ENCODE assay signal across 20 mouse cellular contexts in the genomic region with DNA sequence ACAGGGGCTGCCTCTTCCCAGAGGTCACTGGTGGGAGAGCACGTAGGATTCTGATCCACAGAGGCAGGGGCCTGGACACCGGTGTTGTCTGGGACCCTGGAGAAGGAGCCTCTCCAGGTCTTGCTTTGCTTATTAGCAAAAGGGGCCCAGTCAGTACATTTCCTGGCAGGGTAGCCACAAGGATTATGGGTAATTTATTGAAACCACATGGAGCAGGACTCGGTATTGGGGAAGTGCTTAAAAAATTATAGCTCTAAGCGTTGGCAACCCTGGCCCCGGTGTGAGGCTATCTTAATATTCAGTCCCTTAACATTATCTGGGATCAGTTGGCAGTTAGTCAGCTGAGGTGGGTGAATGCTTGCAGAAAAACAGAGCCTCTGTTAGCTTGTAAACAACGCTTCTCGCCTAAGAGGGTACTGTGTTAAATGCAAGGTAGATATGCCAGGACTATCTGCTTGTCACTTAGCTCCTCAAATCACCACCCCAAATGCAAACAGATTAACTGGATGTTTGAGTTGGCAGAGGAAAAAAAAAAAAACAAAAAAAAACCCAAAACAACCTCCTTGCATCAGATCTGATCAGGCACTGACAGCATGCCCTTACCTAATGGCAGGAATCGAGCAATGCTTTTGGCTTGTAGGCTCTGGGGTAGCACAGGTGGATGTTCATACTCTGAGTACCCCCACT. TPM values are rescaled to one million over a fixed set of nuclear protein-coding genes. Genes with fewer than 3 reads are reported as not detected.
A peak's percentile ranks its signal among the peaks of the same experiment; 100 is the strongest.
DNase-seq lines count a peak whose midpoint lies in the region; ATAC-seq lines count a peak whose summit lies in the region.
"Had no signal": no experiment of that assay in that cellular context is flagged by ENCODE, and none has a peak within 500 bp of the region (broad histone marks: within the 10 kb centered on the region; RNA-seq: fewer than 3 reads in every experiment).

No protein-coding gene starts in this region.

- H3K4me3 ChIP-seq in hindbrain, embryonic 12.5 days, result no peak overlapping the region
- no peak overlapping the region for H3K4me3 ChIP-seq in hindbrain, embryonic 14.5 days (replicated peaks; ENCODE audit: low read length)
- H3K4me3 ChIP-seq in embryonic facial prominence, embryonic 11.5 days (ENCODE audit: low read depth, low read length), result no peak overlapping the region
- H3K4me3 ChIP-seq in limb, embryonic 12.5 days (replicated peaks), result no peak overlapping the region
- H3K4me3 ChIP-seq in midbrain, embryonic 14.5 days (replicated peaks; ENCODE audit: low read depth, low read length), result no peak overlapping the region
- no peak overlapping the region for H3K4me3 ChIP-seq in intestine, embryonic 15.5 days (replicated peaks)
- H3K4me3 ChIP-seq: embryonic facial prominence, embryonic 12.5 days; gastrocnemius, adult 2 months; heart, embryonic 13.5 days; layer of hippocampus, adult 2 months; neural tube, embryonic 12.5 days had no signal

- ATAC-seq in hindbrain, embryonic 12.5 days (ENCODE audit: low FRiP score), result no peak; the same call in 1 of the 2 replicates
- no peak for ATAC-seq in hindbrain, embryonic 14.5 days (ENCODE audit: low FRiP score)
- no peak for ATAC-seq in embryonic facial prominence, embryonic 11.5 days (replicated peaks; ENCODE audit: insufficient number of reproducible peaks, low FRiP score, low TSS enrichment, low read depth)
- peak; percentile 49 for ATAC-seq in limb, embryonic 12.5 days (ENCODE audit: insufficient number of reproducible peaks, insufficient read depth, low FRiP score, low TSS enrichment, low read depth)
- no peak for ATAC-seq in midbrain, embryonic 14.5 days (ENCODE audit: low FRiP score, low TSS enrichment)
- no peak for ATAC-seq in intestine, embryonic 15.5 days
- ATAC-seq: intestine, embryonic 16.5 days had no signal

- no peaks in the 10 kb centered on the region for H3K36me3 ChIP-seq in hindbrain, embryonic 12.5 days
- no peaks in the 10 kb centered on the region for H3K36me3 ChIP-seq in hindbrain, embryonic 14.5 days (replicated peaks; ENCODE audit: control insufficient read depth, insufficient read depth)
- no peaks in the 10 kb centered on the region for H3K36me3 ChIP-seq in embryonic facial prominence, embryonic 11.5 days (replicated peaks; ENCODE audit: control insufficient read depth, insufficient read depth, low read depth, low read length)
- no peaks in the 10 kb centered on the region for H3K36me3 ChIP-seq in limb, embryonic 12.5 days
- H3K36me3 ChIP-seq in midbrain, embryonic 14.5 days (ENCODE audit: control insufficient read depth, insufficient read depth, low read length), result no peaks in the 10 kb centered on the region
- no peaks in the 10 kb centered on the region for H3K36me3 ChIP-seq in intestine, embryonic 15.5 days
- H3K36me3 ChIP-seq: embryonic facial prominence, embryonic 12.5 days; heart, embryonic 13.5 days; neural tube, embryonic 12.5 days had no signal

- no peaks in the 10 kb centered on the region for H3K27me3 ChIP-seq in hindbrain, embryonic 12.5 days
- H3K27me3 ChIP-seq in hindbrain, embryonic 14.5 days (ENCODE audit: control insufficient read depth, insufficient read depth, low read length), result no peaks in the 10 kb centered on the region
- H3K27me3 ChIP-seq in embryonic facial prominence, embryonic 11.5 days (ENCODE audit: control insufficient read depth, insufficient read depth, low read length), result no peaks in the 10 kb centered on the region
- no peaks in the 10 kb centered on the region for H3K27me3 ChIP-seq in limb, embryonic 12.5 days
- no peaks in the 10 kb centered on the region for H3K27me3 ChIP-seq in midbrain, embryonic 14.5 days (ENCODE audit: control insufficient read depth, insufficient read depth, low read length)
- no peaks in the 10 kb centered on the region for H3K27me3 ChIP-seq in intestine, embryonic 15.5 days (replicated peaks)
- H3K27me3 ChIP-seq: neural tube, embryonic 12.5 days had no signal

- H3K4me2 ChIP-seq in hindbrain, embryonic 12.5 days (replicated peaks), result no peak overlapping the region
- no peak overlapping the region for H3K4me2 ChIP-seq in hindbrain, embryonic 14.5 days (replicated peaks)
- H3K4me2 ChIP-seq in embryonic facial prominence, embryonic 11.5 days (ENCODE audit: low read depth, low read length), result no peak overlapping the region
- no peak overlapping the region for H3K4me2 ChIP-seq in limb, embryonic 12.5 days
- no peak overlapping the region for H3K4me2 ChIP-seq in midbrain, embryonic 14.5 days (ENCODE audit: low read length)
- no peak overlapping the region for H3K4me2 ChIP-seq in intestine, embryonic 15.5 days (replicated peaks)
- H3K4me2 ChIP-seq: embryonic facial prominence, embryonic 12.5 days; heart, embryonic 13.5 days had no signal

- peak overlapping the region; percentile 55; the same call in 1 of the 2 replicates for H3K27ac ChIP-seq in hindbrain, embryonic 12.5 days
- no peak overlapping the region for H3K27ac ChIP-seq in hindbrain, embryonic 14.5 days
- no peak overlapping the region for H3K27ac ChIP-seq in embryonic facial prominence, embryonic 11.5 days (replicated peaks; ENCODE audit: low read depth, low read length)
- peak overlapping the region; percentile 51 for H3K27ac ChIP-seq in limb, embryonic 12.5 days
- peak overlapping the region; percentile 65 for H3K27ac ChIP-seq in midbrain, embryonic 14.5 days (replicated peaks; ENCODE audit: low read depth, low read length)
- no peak overlapping the region for H3K27ac ChIP-seq in intestine, embryonic 15.5 days
- H3K27ac ChIP-seq: gastrocnemius, adult 2 months; heart, embryonic 13.5 days; kidney, postnatal 0 days; layer of hippocampus, adult 2 months; neural tube, embryonic 12.5 days; stomach, postnatal 0 days had no signal

- H3K9ac ChIP-seq in hindbrain, embryonic 12.5 days, result no peak overlapping the region
- H3K9ac ChIP-seq in hindbrain, embryonic 14.5 days, result no peak overlapping the region
- no peak overlapping the region for H3K9ac ChIP-seq in embryonic facial prominence, embryonic 11.5 days (replicated peaks; ENCODE audit: low read length)
- no peak overlapping the region for H3K9ac ChIP-seq in limb, embryonic 12.5 days (replicated peaks)
- H3K9ac ChIP-seq in midbrain, embryonic 14.5 days (replicated peaks; ENCODE audit: low read length), result no peak overlapping the region
- H3K9ac ChIP-seq in intestine, embryonic 15.5 days, result no peak overlapping the region
- H3K9ac ChIP-seq: embryonic facial prominence, embryonic 12.5 days; heart, embryonic 13.5 days; neural tube, embryonic 12.5 days had no signal

- WGBS in hindbrain, embryonic 12.5 days, result 78% methylated on average over 8 of the region's 8 CpGs
- WGBS in hindbrain, embryonic 14.5 days, result 82% methylated on average over 8 of the region's 8 CpGs
- 57% methylated on average over 8 of the region's 8 CpGs for WGBS in embryonic facial prominence, embryonic 11.5 days
- whole genome bisulfite sequencing in limb, embryonic 12.5 days, result 36% methylated on average over 8 of the region's 8 CpGs
- 79% methylated on average over 8 of the region's 8 CpGs for WGBS in midbrain, embryonic 14.5 days
- 77% methylated on average over 8 of the region's 8 CpGs for WGBS in intestine, embryonic 15.5 days

- H3K4me1 ChIP-seq in hindbrain, embryonic 12.5 days, result peaks cover 41% of the 10 kb centered on the region
- peaks cover 19% of the 10 kb centered on the region for H3K4me1 ChIP-seq in hindbrain, embryonic 14.5 days (replicated peaks; ENCODE audit: control insufficient read depth, insufficient read depth, low read length)
- 0 out of 2 replicates have a peak, but pooled peaks cover 6% of the 10 kb centered on the region for H3K4me1 ChIP-seq in embryonic facial prominence, embryonic 11.5 days (ENCODE audit: control insufficient read depth, insufficient read depth, low read length)
- peaks cover 74% of the 10 kb centered on the region for H3K4me1 ChIP-seq in limb, embryonic 12.5 days (replicated peaks)
- H3K4me1 ChIP-seq in midbrain, embryonic 14.5 days (ENCODE audit: control insufficient read depth, insufficient read depth, low read length), result peaks cover 25% of the 10 kb centered on the region
- peaks cover 5% of the 10 kb centered on the region; the same call in 1 of the 2 replicates for H3K4me1 ChIP-seq in intestine, embryonic 15.5 days (replicated peaks)

- no peak for DNase-seq in hindbrain, embryonic 14.5 days (ENCODE audit: low spot score)
- DNase-seq in embryonic facial prominence, embryonic 11.5 days (ENCODE audit: low spot score), result peak; percentile 69
- DNase-seq in midbrain, embryonic 14.5 days, result no peak
- DNase-seq in urinary bladder, postnatal 25 days (ENCODE audit: low spot score), result no peak
- DNase-seq: B cell, adult 2 months; cerebellum, adult 2 months; gastrocnemius, adult 2 months; lung, adult 18-20 months; lung, postnatal 36 days; thymus, postnatal 25 days had no signal

- no peaks in the 10 kb centered on the region for H3K9me3 ChIP-seq in hindbrain, embryonic 12.5 days (replicated peaks)
- H3K9me3 ChIP-seq in hindbrain, embryonic 14.5 days (ENCODE audit: control insufficient read depth, low read length), result no peaks in the 10 kb centered on the region
- no peaks in the 10 kb centered on the region for H3K9me3 ChIP-seq in embryonic facial prominence, embryonic 11.5 days (replicated peaks; ENCODE audit: control insufficient read depth, low read length)
- no peaks in the 10 kb centered on the region for H3K9me3 ChIP-seq in limb, embryonic 12.5 days
- H3K9me3 ChIP-seq in midbrain, embryonic 14.5 days (ENCODE audit: control insufficient read depth, low read length), result no peaks in the 10 kb centered on the region
- H3K9me3 ChIP-seq in intestine, embryonic 15.5 days, result no peaks in the 10 kb centered on the region
- H3K9me3 ChIP-seq: embryonic facial prominence, embryonic 12.5 days; heart, embryonic 13.5 days; neural tube, embryonic 12.5 days had no signal

RNA-seq across cellular contexts. Expression of a gene that starts 37.8 kb away (rescaled TPM):
- polyA plus RNA-seq in hindbrain, embryonic 12.5 days (2016; fragmentation: Nextera tagmentation; extraction: Ambion mirVana), result 24.9 and 27.0 TPM in 2 replicates
- 6.5 and 6.8 TPM in 2 replicates for polyA plus RNA-seq in hindbrain, embryonic 14.5 days (2014; fragmentation: Nextera tagmentation; extraction: Ambion mirVana)
- 6.5 and 6.7 TPM in 2 replicates for polyA plus RNA-seq in embryonic facial prominence, embryonic 11.5 days (2014; fragmentation: Nextera tagmentation; extraction: Ambion mirVana)
- 16.8 and 18.7 TPM in 2 replicates for polyA plus RNA-seq in limb, embryonic 12.5 days (2016; fragmentation: Nextera tagmentation; extraction: Ambion mirVana)
- 8.1 and 12.0 TPM in 2 replicates for polyA plus RNA-seq in midbrain, embryonic 14.5 days (2014; fragmentation: Nextera tagmentation; extraction: Ambion mirVana)
- 4.8 and 5.1 TPM in 2 replicates for polyA plus RNA-seq in intestine, embryonic 15.5 days (2015; fragmentation: Nextera tagmentation; extraction: Ambion mirVana)

RNA-seq across cellular contexts. Expression of a gene that starts 46.9 kb away (rescaled TPM):
- polyA plus RNA-seq in hindbrain, embryonic 12.5 days (2016; fragmentation: Nextera tagmentation; extraction: Ambion mirVana), result 39.5 and 40.0 TPM in 2 replicates
- polyA plus RNA-seq in hindbrain, embryonic 14.5 days (2014; fragmentation: Nextera tagmentation; extraction: Ambion mirVana), result 37.2 and 40.9 TPM in 2 replicates
- 14.5 and 15.0 TPM in 2 replicates for polyA plus RNA-seq in embryonic facial prominence, embryonic 11.5 days (2014; fragmentation: Nextera tagmentation; extraction: Ambion mirVana)
- 10.5 and 11.4 TPM in 2 replicates for polyA plus RNA-seq in limb, embryonic 12.5 days (2016; fragmentation: Nextera tagmentation; extraction: Ambion mirVana)
- polyA plus RNA-seq in midbrain, embryonic 14.5 days (2014; fragmentation: Nextera tagmentation; extraction: Ambion mirVana), result 37.8 and 55.6 TPM in 2 replicates
- polyA plus RNA-seq in intestine, embryonic 15.5 days (2015; fragmentation: Nextera tagmentation; extraction: Ambion mirVana), result 22.9 and 24.5 TPM in 2 replicates

RNA-seq across cellular contexts. Expression of a gene that starts 49.5 kb away (rescaled TPM):
- 18.3 and 18.6 TPM in 2 replicates for polyA plus RNA-seq in hindbrain, embryonic 12.5 days (2016; fragmentation: Nextera tagmentation; extraction: Ambion mirVana)
- polyA plus RNA-seq in hindbrain, embryonic 14.5 days (2014; fragmentation: Nextera tagmentation; extraction: Ambion mirVana), result 16.4 and 19.7 TPM in 2 replicates
- 1.9 and 2.6 TPM in 2 replicates for polyA plus RNA-seq in embryonic facial prominence, embryonic 11.5 days (2014; fragmentation: Nextera tagmentation; extraction: Ambion mirVana)
- polyA plus RNA-seq in limb, embryonic 12.5 days (2016; fragmentation: Nextera tagmentation; extraction: Ambion mirVana), result 0.81 and 1.4 TPM in 2 replicates
- polyA plus RNA-seq in midbrain, embryonic 14.5 days (2014; fragmentation: Nextera tagmentation; extraction: Ambion mirVana), result 30.4 and 31.6 TPM in 2 replicates
- polyA plus RNA-seq in intestine, embryonic 15.5 days (2015; fragmentation: Nextera tagmentation; extraction: Ambion mirVana), result 0.23 and 0.37 TPM in 2 replicates

Comparison
In these comparisons a context has a peak if more than half of its experiments do, and no peak if none do; other contexts are left out.
1. H3K27ac ChIP-seq: peak in hindbrain, embryonic 12.5 days (single experiment), limb, embryonic 12.5 days (single experiment) and midbrain, embryonic 14.5 days (single experiment); none in hindbrain, embryonic 14.5 days (single experiment), embryonic facial prominence, embryonic 11.5 days (single experiment) and intestine, embryonic 15.5 days (single experiment).